Mouse (Mus musculus) myocyte (in vitro differentiated cells): Measurements from ENCODE around the gene Samsn1.

Experiments
- E2F4 ChIP-seq: IDR thresholded peaks from one replicate; pipeline ENCODE4 v1.6.1; 2011; ENCODE audit warnings: mild to moderate bottlenecking, control low read depth, moderate library complexity; ENCODE audit not compliant: insufficient read depth
- MAX ChIP-seq: IDR thresholded peaks from one replicate; pipeline ENCODE4 v1.6.1; 2011; ENCODE audit warnings: low read depth, mild to moderate bottlenecking, control low read depth
- MYOD1 ChIP-seq, 3 experiments: IDR thresholded peaks; one replicate each; pipeline ENCODE4 v1.6.1; 2011; ENCODE audit warnings: control low read depth in 2 of 3, low read depth in 2 of 3, mild to moderate bottlenecking in 2 of 3, moderate library complexity in 1 of 3; ENCODE audit not compliant: insufficient read length in 2 of 3, control insufficient read depth in 1 of 3
- POLR2A ChIP-seq: IDR thresholded peaks from one replicate; pipeline ENCODE4 v1.6.1; 2011; ENCODE audit warnings: low read depth, mild to moderate bottlenecking, control low read depth, moderate library complexity; ENCODE audit not compliant: insufficient read length
- TCF12 ChIP-seq: IDR thresholded peaks from one replicate; pipeline ENCODE4 v1.6.1; 2011; ENCODE audit warnings: mild to moderate bottlenecking, control low read depth; ENCODE audit not compliant: poor library complexity, insufficient read depth, severe bottlenecking

DNA sequence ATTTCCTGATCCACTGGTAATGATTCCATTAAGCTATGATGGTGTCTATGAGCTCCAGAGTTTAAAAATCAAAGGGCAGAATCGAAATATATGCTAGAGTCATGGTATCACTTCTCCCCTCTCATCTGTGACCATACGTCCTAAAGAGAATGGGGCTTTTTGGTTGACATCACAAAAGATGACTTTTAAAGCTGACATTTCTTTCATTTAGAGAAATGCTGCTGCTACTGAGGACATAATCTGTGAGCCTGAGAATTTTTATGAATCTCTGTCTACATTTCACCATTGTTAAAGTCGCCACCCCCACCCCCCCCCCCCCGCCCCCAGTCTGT is 91.9 kb downstream of the Samsn1 start:
- TF ChIP-seq POLR2A, result no peak
- no peak for TF ChIP-seq E2F4
- TF ChIP-seq MAX, result no peak
- no peak for TF ChIP-seq MYOD1 (IDR thresholded peaks at IDR 0.05; ENCODE audit: control insufficient read depth in 1 of 3, insufficient read length in 2 of 3, low read depth in 2 of 3)
- TF ChIP-seq TCF12, result no peak
